Comparison of ENCODE assay signal across 14 mouse cellular contexts in genomic region chr7:68440661-68441150, GRCm38 (mm10).
DNase-seq lines count a peak whose midpoint lies in the region; ATAC-seq and TF ChIP-seq lines count a peak whose summit lies in the region.
"Had no signal": no experiment of that assay in that cellular context is flagged by ENCODE, and none has a peak within 500 bp of the region (broad histone marks: within the 10 kb centered on the region; RNA-seq: fewer than 3 reads in every experiment).

No protein-coding gene starts in this region.

- no peaks in the 10 kb centered on the region for H3K36me3 ChIP-seq in midbrain, embryonic 13.5 days
- H3K36me3 ChIP-seq in stomach, postnatal 0 days (ENCODE audit: control insufficient read depth, insufficient read depth, low read length), result no peaks in the 10 kb centered on the region
- H3K36me3 ChIP-seq: embryonic facial prominence, embryonic 15.5 days; kidney, embryonic 15.5 days had no signal

- ATAC-seq in midbrain, embryonic 13.5 days, result peak; percentile 80
- no peak for ATAC-seq in activated CD4-positive, CD25-positive, alpha-beta regulatory T cell, adult 4 months
- ATAC-seq in stomach, postnatal 0 days (ENCODE audit: low FRiP score, low TSS enrichment), result no peak

- H3K4me3 ChIP-seq in midbrain, embryonic 13.5 days (replicated peaks), result no peak overlapping the region
- H3K4me3 ChIP-seq in stomach, postnatal 0 days (ENCODE audit: low read depth, low read length), result no peak overlapping the region
- H3K4me3 ChIP-seq: embryonic facial prominence, embryonic 15.5 days; kidney, embryonic 15.5 days had no signal

- intact Hi-C loops in heart, postnatal 25 days (cut with DNase I), result no loop called here

- H3K9ac ChIP-seq in midbrain, embryonic 13.5 days (replicated peaks), result no peak overlapping the region
- no peak overlapping the region for H3K9ac ChIP-seq in stomach, postnatal 0 days (ENCODE audit: low read length)
- H3K9ac ChIP-seq: embryonic facial prominence, embryonic 15.5 days; kidney, embryonic 15.5 days had no signal

- no peaks in the 10 kb centered on the region for H3K9me3 ChIP-seq in midbrain, embryonic 13.5 days
- H3K9me3 ChIP-seq in stomach, postnatal 0 days (ENCODE audit: control insufficient read depth, low read length), result no peaks in the 10 kb centered on the region
- H3K9me3 ChIP-seq: embryonic facial prominence, embryonic 15.5 days; kidney, embryonic 15.5 days had no signal

- WGBS in midbrain, embryonic 13.5 days, result 23% methylated on average over 11 of the region's 11 CpGs
- WGBS in stomach, postnatal 0 days, result 62% methylated on average over 11 of the region's 11 CpGs

- peak; percentile 61 for DNase-seq in Muller cell, postnatal 12 days (ENCODE audit: inconsistent ontology term)
- DNase-seq in embryo, embryonic 10.5 days (ENCODE audit: low spot score), result peak; percentile 69
- DNase-seq in forelimb bud, embryonic 11.5 days (ENCODE audit: low read depth, low spot score), result peak; percentile 28
- no peak for DNase-seq in stomach, postnatal 0 days (ENCODE audit: low spot score)
- DNase-seq in natural killer cell, adult 2 months (ENCODE audit: low spot score in 2 of 2), result no peak
- DNase-seq in heart, postnatal 25 days (ENCODE audit: low spot score), result no peak
- DNase-seq: cerebellum, adult 11 months; gastrocnemius, postnatal 10 days; heart, postnatal 10 days; right cerebral cortex, postnatal 25 days had no signal

- TF ChIP-seq CTCF in stomach, postnatal 0 days (IDR thresholded peaks at IDR 0.05; ENCODE audit: low read depth), result no peak

- no peak overlapping the region for H3K4me2 ChIP-seq in midbrain, embryonic 13.5 days (replicated peaks)
- no peak overlapping the region for H3K4me2 ChIP-seq in stomach, postnatal 0 days (replicated peaks; ENCODE audit: low read depth)
- H3K4me2 ChIP-seq: embryonic facial prominence, embryonic 15.5 days; kidney, embryonic 15.5 days had no signal

- H3K4me1 ChIP-seq in midbrain, embryonic 13.5 days (replicated peaks), result peaks cover 18% of the 10 kb centered on the region
- H3K4me1 ChIP-seq in stomach, postnatal 0 days (replicated peaks; ENCODE audit: control insufficient read depth, insufficient read depth), result no peaks in the 10 kb centered on the region
- H3K4me1 ChIP-seq: embryonic facial prominence, embryonic 15.5 days; kidney, embryonic 15.5 days had no signal

- peak overlapping the region; percentile 48; the same call in 1 of the 2 replicates for H3K27ac ChIP-seq in midbrain, embryonic 13.5 days
- no peak overlapping the region for H3K27ac ChIP-seq in stomach, postnatal 0 days (replicated peaks)
- H3K27ac ChIP-seq: embryonic facial prominence, embryonic 15.5 days; kidney, embryonic 15.5 days had no signal

- no peaks in the 10 kb centered on the region for H3K27me3 ChIP-seq in midbrain, embryonic 13.5 days
- H3K27me3 ChIP-seq in stomach, postnatal 0 days (ENCODE audit: control insufficient read depth, insufficient read depth, low read length), result no peaks in the 10 kb centered on the region
- H3K27me3 ChIP-seq: embryonic facial prominence, embryonic 15.5 days; kidney, embryonic 15.5 days had no signal

- no peak for TF ChIP-seq EP300 in stomach, postnatal 0 days (optimal IDR thresholded peaks at IDR 0.05)

Comparison
In these comparisons a context has a peak if more than half of its experiments do, and no peak if none do; other contexts are left out.
1. DNase-seq: peak in Muller cell, postnatal 12 days (single experiment), embryo, embryonic 10.5 days (single experiment) and forelimb bud, embryonic 11.5 days (single experiment); none in stomach, postnatal 0 days (single experiment), natural killer cell, adult 2 months (0 of 2) and heart, postnatal 25 days (single experiment).